Mouse (Mus musculus) bone marrow macrophage, adult 2 months (primary cell): ENCODE results near the gene Tnip1. TPM values are rescaled to one million over a fixed set of nuclear protein-coding genes. Genes with fewer than 3 reads are reported as not detected.

Experiments used
- H3K27ac ChIP-seq: 2 replicates; pipeline ENCODE4 v1.5.1; 2012; ENCODE audit warnings: low read depth, low read length; ENCODE audit not compliant: insufficient read depth
- H3K4me1 ChIP-seq: 2 replicates; pipeline ENCODE4 v1.6.1; 2012; ENCODE audit warnings: low read length; ENCODE audit not compliant: control insufficient read depth, insufficient read depth
- H3K4me3 ChIP-seq: 2 replicates; pipeline ENCODE4 v1.5.1; 2012; ENCODE audit warnings: mild to moderate bottlenecking, low read length, moderate library complexity; ENCODE audit not compliant: insufficient read depth
- CTCF ChIP-seq: IDR thresholded peaks from 2 replicates; pipeline ENCODE4 v1.5.1; 2012; ENCODE audit warnings: low read depth, mild to moderate bottlenecking, low read length, moderate library complexity
- POLR2A ChIP-seq: IDR thresholded peaks from 2 replicates; pipeline ENCODE4 v1.6.1; 2012; ENCODE audit warnings: mild to moderate bottlenecking, low read depth, low read length, borderline replicate concordance
- polyA plus RNA-seq: library from polyadenylated mRNA; stranded (reverse); fragments of >200 nt; gene quantifications from 2 replicates; pipeline ENCODE4 v1.2.4, GENCODE M21; 2012; ENCODE audit not compliant: missing spikeins, insufficient read depth, insufficient read length

Tnip1 gene
- polyA plus RNA-seq, 1 experiment = 72.2 TPM

DNA sequence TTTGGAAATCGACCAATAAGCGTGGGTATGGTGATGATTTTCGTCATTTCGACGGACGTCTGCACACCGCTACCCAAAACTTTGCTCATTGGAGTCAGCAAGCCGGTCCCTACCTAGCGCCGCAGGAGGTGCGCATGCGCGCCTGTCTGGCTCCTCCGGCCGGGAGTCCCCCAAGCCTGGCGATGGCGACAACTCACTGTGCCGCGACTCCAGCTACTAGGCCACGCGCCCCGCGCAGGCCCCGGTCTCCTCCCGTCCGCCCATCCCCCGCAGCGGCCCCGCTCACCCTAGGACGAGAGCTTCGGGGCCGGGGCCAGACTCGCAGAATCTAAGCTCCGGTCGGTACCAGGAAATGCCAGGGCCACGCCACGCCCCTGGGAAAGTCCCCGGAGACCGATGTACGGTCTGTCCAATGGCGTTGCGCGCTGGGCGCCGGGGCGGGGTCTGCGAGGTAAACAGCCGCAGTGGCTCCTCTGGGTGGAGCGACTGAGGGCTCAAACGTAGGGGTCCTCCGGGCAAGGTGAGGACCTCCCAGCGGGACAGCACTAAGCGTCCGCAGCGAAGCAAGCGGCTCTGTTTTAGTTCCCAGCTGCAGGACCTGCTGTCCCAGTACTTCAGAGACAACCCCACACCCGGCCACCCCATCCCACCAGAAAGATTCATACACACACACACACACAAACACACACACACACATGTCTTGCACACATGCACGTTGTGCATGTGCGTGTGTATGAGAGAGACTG, 6.8 kb downstream of the Tnip1 start:
- peak overlapping the region; percentile 77 for H3K27ac ChIP-seq
- H3K4me3 ChIP-seq = peak overlapping the region; percentile 89
- TF ChIP-seq POLR2A = no peak
- no peak for TF ChIP-seq CTCF
- H3K4me1 ChIP-seq = peaks cover 75% of the 10 kb centered on the region

DNA sequence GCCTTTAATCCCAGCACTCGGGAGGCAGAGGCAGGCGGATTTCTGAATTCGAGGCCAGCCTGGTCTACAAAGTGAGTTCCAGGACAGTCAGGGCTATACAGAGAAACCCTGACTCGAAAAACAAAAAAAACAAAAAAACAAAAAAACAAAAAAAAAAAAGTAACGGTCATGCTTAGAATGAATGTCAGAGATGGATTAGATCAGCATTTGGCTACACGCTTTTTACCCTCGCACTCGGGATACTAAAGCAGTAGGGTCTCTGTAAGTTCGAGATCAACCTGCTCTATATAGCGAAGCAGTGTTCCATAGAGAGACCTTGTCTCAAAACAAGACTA, 7.3 kb downstream of the Tnip1 start:
- Histone ChIP-seq H3K4me3 (peak overlapping the region; percentile 89), H3K4me1 (peaks cover 77% of the 10 kb centered on the region), H3K27ac (peak overlapping the region; percentile 77)

DNA sequence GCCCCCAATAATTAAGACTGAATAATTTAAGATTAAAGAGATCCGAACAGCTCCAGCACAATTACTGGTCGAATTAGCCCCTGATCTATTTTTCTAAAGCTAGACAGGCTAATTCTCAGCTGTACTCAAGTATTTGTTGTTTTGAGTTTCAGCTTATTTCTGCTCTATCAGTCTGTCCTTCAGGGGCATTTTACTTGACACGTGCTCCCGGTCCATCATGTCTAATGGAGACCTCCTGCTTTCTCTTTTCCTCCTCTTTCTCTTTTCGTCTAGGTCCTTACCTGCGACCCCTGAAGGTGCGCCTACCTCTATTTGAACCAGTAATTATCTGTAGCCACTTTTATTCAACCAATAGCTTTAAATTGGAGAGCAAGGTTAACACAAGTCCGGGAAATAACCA, 8.0 kb downstream of the Tnip1 start:
- H3K27ac ChIP-seq = no peak overlapping the region
- H3K4me1 ChIP-seq = peaks cover 74% of the 10 kb centered on the region
- no peak overlapping the region for H3K4me3 ChIP-seq
- TF ChIP-seq POLR2A (no peak), CTCF (no peak)

DNA sequence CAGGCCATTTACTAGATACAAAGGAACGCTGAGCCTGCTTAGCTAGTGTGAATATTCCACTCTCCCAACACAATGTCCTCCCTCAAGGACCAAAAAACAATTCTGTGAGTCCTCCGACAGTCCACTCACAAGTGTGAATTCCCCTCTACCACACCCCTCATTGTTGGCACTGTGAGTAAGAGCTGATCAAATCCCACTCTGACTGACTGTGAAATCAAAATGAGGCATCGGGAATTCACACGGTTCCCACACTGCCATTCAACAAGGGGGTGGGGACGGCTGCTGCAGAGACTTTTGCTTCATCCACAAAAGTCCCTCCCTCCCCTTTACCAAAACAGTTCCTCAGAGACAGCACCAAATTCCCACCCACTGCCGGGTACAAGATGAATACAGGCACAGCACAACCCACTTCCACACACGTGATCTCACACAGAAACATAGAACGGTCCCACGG, 8.7 kb downstream of the Tnip1 start:
- peaks cover 73% of the 10 kb centered on the region for H3K4me1 ChIP-seq
- H3K27ac ChIP-seq = no peak overlapping the region
- H3K4me3 ChIP-seq = no peak overlapping the region
- TF ChIP-seq CTCF (no peak), POLR2A (no peak)

DNA sequence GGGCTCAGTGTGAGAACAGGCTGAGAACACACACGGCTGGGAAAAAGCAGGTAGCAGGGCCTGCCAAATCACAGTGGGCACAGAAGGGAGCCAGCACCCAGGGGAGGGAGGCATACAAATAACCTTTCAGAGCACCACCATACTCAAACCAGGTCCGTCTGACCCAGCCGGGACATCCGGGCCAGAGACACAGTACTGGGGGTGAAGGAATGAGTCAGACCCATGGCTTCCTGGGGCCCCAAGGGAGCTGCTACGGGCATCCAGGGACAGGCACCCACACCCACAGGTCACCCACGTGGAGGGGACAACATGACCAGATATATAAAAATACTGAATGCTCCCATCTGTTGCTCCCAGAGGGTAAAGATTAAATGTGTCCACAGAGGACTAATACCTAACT, 10.1 kb downstream of the Tnip1 start:
- TF ChIP-seq POLR2A (no peak), CTCF (no peak)
- Histone ChIP-seq H3K4me3 (peak overlapping the region; percentile 4; the same call in 1 of the 2 replicates), H3K27ac (0 out of 2 replicates have a peak overlapping the region, but pooled peaks have one; percentile 24), H3K4me1 (peaks cover 69% of the 10 kb centered on the region)

DNA sequence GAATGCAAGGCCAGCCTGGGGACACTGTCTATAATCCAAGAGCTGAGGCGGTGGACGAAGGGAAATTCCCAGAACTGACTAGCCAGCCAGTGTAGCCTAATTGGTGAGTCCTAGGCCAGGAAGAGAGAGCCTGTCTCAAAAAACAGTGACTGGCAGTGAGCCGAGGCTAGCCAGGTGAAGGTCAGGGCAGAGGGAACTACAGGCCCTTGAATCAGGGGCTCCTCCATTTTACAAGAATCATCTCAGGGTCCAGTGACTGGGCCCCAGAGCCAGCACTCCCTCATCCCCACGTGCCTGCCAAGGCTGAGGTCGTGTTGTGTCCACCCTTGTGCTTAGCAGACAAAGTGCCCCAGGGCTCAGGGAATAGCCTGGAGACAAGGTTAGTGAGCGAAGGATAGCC, 12.0 kb downstream of the Tnip1 start:
- no peak for TF ChIP-seq POLR2A
- no peak for TF ChIP-seq CTCF
- peaks cover 57% of the 10 kb centered on the region for H3K4me1 ChIP-seq
- no peak overlapping the region for H3K27ac ChIP-seq
- no peak overlapping the region for H3K4me3 ChIP-seq

DNA sequence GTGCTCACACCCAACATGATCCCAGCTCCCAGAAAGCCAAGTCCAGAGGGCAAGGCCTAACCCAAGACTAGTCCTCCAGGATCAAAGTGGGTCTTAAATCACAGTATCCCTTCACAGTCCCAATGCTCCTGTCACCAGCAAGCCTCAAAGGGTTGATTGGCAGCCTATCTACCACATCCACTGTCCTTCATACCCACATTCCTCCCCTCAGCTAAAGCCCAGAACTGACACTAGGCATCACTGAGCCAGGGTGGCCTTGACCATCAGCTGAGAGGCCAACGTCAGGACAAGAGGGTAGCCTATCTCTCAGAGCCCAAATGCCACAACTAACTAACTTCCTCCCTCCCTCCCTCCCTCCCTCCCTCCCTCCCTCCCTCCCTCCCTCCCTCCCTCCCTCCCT, 13.0 kb downstream of the Tnip1 start:
- H3K4me3 ChIP-seq = no peak overlapping the region
- H3K27ac ChIP-seq = no peak overlapping the region
- peaks cover 55% of the 10 kb centered on the region for H3K4me1 ChIP-seq

DNA sequence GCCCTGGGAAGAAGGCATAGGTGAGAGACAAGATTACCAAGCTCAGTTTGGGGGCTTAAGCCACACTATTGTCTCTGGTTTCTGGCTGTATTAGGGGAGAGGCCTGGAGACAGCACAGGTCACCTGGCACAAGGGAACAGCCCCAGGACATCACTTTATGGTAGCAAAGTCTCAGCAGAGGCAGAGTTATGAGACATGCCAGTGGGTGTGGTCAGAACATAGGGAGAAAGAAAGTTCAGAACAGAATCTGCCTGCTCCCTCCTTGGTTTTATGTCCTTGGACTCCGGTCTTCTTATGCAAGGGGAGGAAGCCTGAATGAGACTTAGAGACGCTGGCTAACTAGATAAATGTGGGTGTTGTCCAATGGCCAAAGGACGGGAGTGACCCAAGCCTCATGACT, 18.0 kb downstream of the Tnip1 start:
- peaks cover 35% of the 10 kb centered on the region for H3K4me1 ChIP-seq
- TF ChIP-seq CTCF (no peak), POLR2A (no peak)
- no peak overlapping the region for H3K4me3 ChIP-seq
- H3K27ac ChIP-seq = no peak overlapping the region

More for the DNA sequence above, 13.0 kb downstream of the Tnip1 start:
- TF ChIP-seq CTCF = no peak

DNA sequence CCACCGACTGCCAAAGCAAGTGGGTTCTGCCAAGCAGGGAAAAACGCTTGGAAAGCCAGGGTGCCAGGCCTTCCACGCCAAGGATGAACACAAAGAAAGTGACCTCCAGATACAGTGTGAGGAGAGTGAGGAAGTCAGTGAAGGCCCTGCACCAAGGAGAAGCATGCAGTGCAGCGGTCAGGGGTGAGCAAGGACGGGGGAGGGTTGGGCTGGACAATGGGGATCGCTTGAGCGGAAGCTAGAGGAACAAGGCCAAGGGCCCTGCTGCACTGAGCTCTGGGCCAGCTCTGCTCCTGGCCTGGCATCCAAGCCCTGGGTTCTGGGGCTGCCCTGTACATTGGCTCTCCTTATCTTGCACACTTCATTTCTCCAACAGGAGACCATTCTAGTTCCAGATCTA, 22.7 kb downstream of the Tnip1 start:
- H3K27ac ChIP-seq = peak overlapping the region; percentile 23
- H3K4me3 ChIP-seq = no peak overlapping the region
- TF ChIP-seq CTCF = no peak
- TF ChIP-seq POLR2A = no peak
- H3K4me1 ChIP-seq = peaks cover 59% of the 10 kb centered on the region

DNA sequence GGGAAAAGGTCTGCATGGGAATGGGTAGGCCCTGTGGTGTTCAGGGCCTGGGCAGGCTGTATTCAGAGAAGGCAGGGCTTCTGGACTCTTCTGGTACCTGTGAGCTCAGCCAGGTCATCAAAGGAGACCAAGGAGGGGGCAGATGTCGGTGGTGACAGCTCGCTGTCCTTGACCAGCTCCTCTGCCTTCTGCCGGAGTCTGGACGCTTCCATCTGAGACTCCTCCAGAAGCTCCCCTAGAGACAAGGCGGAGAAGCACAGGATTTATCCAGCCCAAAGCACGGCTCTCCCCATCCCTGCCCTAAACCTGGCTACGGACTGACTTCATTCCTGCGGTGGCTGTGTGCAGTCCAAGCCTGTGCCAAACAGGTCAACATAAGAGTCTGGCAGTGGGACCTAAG, 23.2 kb downstream of the Tnip1 start:
- H3K4me1 ChIP-seq = peaks cover 63% of the 10 kb centered on the region

More for the DNA sequence above, 23.2 kb downstream of the Tnip1 start:
- 0 out of 2 replicates have a peak overlapping the region, but pooled peaks have one; percentile 3 for H3K27ac ChIP-seq
- no peak for TF ChIP-seq POLR2A
- TF ChIP-seq CTCF = no peak
- H3K4me3 ChIP-seq = no peak overlapping the region
